Mouse (Mus musculus) C2C12 (cell line): ENCODE results near the gene Wdfy4. TPM values are rescaled to one million over a fixed set of nuclear protein-coding genes. Genes with fewer than 3 reads are reported as not detected.

ENCODE experiments used
- H3K27me3 ChIP-seq: one replicate; pipeline ENCODE4 v1.6.1; 2011; ENCODE audit not compliant: control insufficient read depth, insufficient read depth, insufficient read length
- H3K36me3 ChIP-seq: one replicate; pipeline ENCODE4 v1.6.1; 2011; ENCODE audit not compliant: control insufficient read depth, insufficient read depth
- H3K4me3 ChIP-seq: one replicate; pipeline ENCODE4 v1.5.1; 2011; ENCODE audit warnings: mild to moderate bottlenecking, control low read depth; ENCODE audit not compliant: poor library complexity, insufficient read depth, severe bottlenecking
- H3K79me2 ChIP-seq: one replicate; pipeline ENCODE4 v1.6.1; 2011; ENCODE audit not compliant: control insufficient read depth, insufficient read depth
- H3K79me3 ChIP-seq: one replicate; pipeline ENCODE4 v1.6.1; 2011; ENCODE audit warnings: low read depth, control low read depth
- H3ac ChIP-seq: one replicate; pipeline ENCODE3; 2011; ENCODE audit warnings: low read depth; ENCODE audit not compliant: control insufficient read depth, insufficient read length
- CEBPB ChIP-seq: IDR thresholded peaks from one replicate; pipeline ENCODE4 v1.6.1; 2011; ENCODE audit warnings: low read depth, mild to moderate bottlenecking, control low read depth, moderate library complexity
- CTCF ChIP-seq: IDR thresholded peaks from one replicate; pipeline ENCODE4 v1.5.1; 2011; ENCODE audit not compliant: control insufficient read depth, insufficient read depth, insufficient read length
- FOSL1 ChIP-seq: IDR thresholded peaks from one replicate; pipeline ENCODE4 v1.8.0; 2011; ENCODE audit warnings: mild to moderate bottlenecking, low read length; ENCODE audit not compliant: poor library complexity, insufficient read depth, severe bottlenecking
- MAX ChIP-seq: IDR thresholded peaks from one replicate; pipeline ENCODE4 v1.6.1; 2011; ENCODE audit warnings: mild to moderate bottlenecking, control low read depth
- MYOD1 ChIP-seq: IDR thresholded peaks from one replicate; pipeline ENCODE4 v1.6.1; 2011; ENCODE audit warnings: low read depth; ENCODE audit not compliant: control insufficient read depth, insufficient read length
- MYOG ChIP-seq: IDR thresholded peaks from one replicate; pipeline ENCODE4 v1.6.1; 2011; ENCODE audit not compliant: control insufficient read depth, insufficient read length; ENCODE audit errors: extremely low read depth
- USF1 ChIP-seq: IDR thresholded peaks from one replicate; pipeline ENCODE4 v1.6.1; 2011; ENCODE audit warnings: low read depth, mild to moderate bottlenecking, control low read depth, moderate library complexity
- polyA plus RNA-seq: library from polyadenylated mRNA; unstranded; fragments of >200 nt; fragmentation: generic; extraction: Trizol; gene quantifications from one replicate; pipeline ENCODE4 v1.2.1, GENCODE M21; 2012; ENCODE audit warnings: missing spikeins

The Wdfy4 gene
- polyA plus RNA-seq, 1 experiment, result 0.01 TPM

GRCm38 (mm10) chr14:32931709-32932108 is 253.6 kb downstream of the Wdfy4 start:
- no peak overlapping the region for H3K4me3 ChIP-seq
- H3ac ChIP-seq, result no peak overlapping the region
- H3K27me3 ChIP-seq, result peaks cover 29% of the 10 kb centered on the region
- TF ChIP-seq CEBPB (no peak), USF1 (no peak), MYOD1 (no peak), MAX (no peak), FOSL1 (no peak)
- no peaks in the 10 kb centered on the region for H3K36me3 ChIP-seq
- no peaks in the 10 kb centered on the region for H3K79me3 ChIP-seq
- no peaks in the 10 kb centered on the region for H3K79me2 ChIP-seq

- TF ChIP-seq USF1 (no peak), CEBPB (no peak), CTCF (no peak)
- Histone ChIP-seq H3ac (no peak overlapping the region), H3K36me3 (no peaks in the 10 kb centered on the region), H3K4me3 (no peak overlapping the region), H3K79me3 (no peaks in the 10 kb centered on the region), H3K27me3 (peaks cover 10% of the 10 kb centered on the region), H3K79me2 (no peaks in the 10 kb centered on the region)
Measured at GRCm38 (mm10) chr14:32923871-32924270, 261.4 kb downstream of the Wdfy4 start.

- H3K79me2 ChIP-seq, result no peaks in the 10 kb centered on the region
- no peaks in the 10 kb centered on the region for H3K27me3 ChIP-seq
- no peak overlapping the region for H3ac ChIP-seq
- no peaks in the 10 kb centered on the region for H3K36me3 ChIP-seq
- no peaks in the 10 kb centered on the region for H3K79me3 ChIP-seq
- TF ChIP-seq CTCF (no peak), CEBPB (no peak), FOSL1 (no peak), MAX (no peak), MYOD1 (no peak), USF1 (no peak), MYOG (no peak)
- H3K4me3 ChIP-seq, result no peak overlapping the region
Measured at GRCm38 (mm10) chr14:32917919-32918318, 267.4 kb downstream of the Wdfy4 start.

DNA sequence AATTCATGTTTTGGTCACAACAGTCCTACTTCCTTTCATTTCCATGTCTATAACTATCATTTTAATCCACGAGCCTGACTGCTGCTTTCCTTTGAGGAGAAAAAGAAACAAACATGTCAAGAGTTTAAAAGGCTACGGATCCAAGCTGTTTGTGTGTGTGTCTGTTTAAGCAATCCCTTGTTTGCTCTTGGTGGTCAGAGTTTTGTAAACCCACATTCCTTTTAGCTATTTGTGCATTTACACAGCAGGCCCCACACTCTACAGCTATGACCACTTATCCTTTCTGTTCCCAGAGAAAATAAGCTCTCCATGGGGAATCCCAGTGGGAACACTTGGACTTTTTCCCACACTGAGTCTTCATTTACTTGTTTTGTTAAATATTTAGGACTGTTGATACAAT is 269.9 kb downstream of the Wdfy4 start:
- H3K36me3 ChIP-seq, result no peaks in the 10 kb centered on the region
- H3K79me3 ChIP-seq, result no peaks in the 10 kb centered on the region
- H3K4me3 ChIP-seq, result no peak overlapping the region
- TF ChIP-seq USF1 (no peak), MAX (no peak), CEBPB (no peak), MYOD1 (no peak), CTCF (no peak), MYOG (no peak), FOSL1 (no peak)
- no peaks in the 10 kb centered on the region for H3K27me3 ChIP-seq
- no peak overlapping the region for H3ac ChIP-seq
- no peaks in the 10 kb centered on the region for H3K79me2 ChIP-seq

DNA sequence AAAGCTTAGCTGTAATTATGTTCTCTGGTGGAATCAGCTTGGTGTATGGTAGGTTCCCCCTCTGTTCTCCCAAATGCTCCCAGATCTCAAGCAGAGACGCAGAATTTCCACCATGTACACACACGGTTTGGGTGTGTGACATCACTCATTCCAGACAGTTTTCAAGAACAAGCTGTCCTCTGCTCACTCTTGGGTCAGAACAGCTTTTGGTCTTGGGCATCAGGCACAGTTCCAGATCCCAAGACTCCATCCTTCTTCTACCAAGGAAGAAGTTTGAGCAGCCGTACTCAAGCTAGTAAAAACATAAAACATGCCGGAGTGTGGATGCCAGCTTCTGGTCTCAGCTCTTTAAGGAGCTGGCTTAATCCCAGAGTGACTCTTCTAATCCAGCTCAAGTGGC is 274.1 kb downstream of the Wdfy4 start:
- no peaks in the 10 kb centered on the region for H3K36me3 ChIP-seq
- TF ChIP-seq MAX (no peak), CEBPB (no peak), MYOD1 (no peak), MYOG (no peak), FOSL1 (no peak), CTCF (no peak), USF1 (no peak)
- H3K79me2 ChIP-seq, result no peaks in the 10 kb centered on the region
- H3ac ChIP-seq, result no peak overlapping the region
- no peak overlapping the region for H3K4me3 ChIP-seq
- H3K79me3 ChIP-seq, result no peaks in the 10 kb centered on the region
- no peaks in the 10 kb centered on the region for H3K27me3 ChIP-seq

Other genes with a start within 250 kb of the Wdfy4 start
- not detected for gene Lrrc18, start 194.1 kb downstream of the Wdfy4 start, polyA plus RNA-seq
- gene Arhgap22, start 28.5 kb upstream of the Wdfy4 start, polyA plus RNA-seq, result 230 TPM